Mouse (Mus musculus) stomach, embryonic 15.5 days (tissue): Measurements from ENCODE around the gene Paqr7. TPM values are rescaled to one million over a fixed set of nuclear protein-coding genes. Genes with fewer than 3 reads are reported as not detected.

Experiments
- ATAC-seq: fragments of 200-750 bp; cut with Nextera tagmentation; 2 replicates; pipeline ENCODE4 v1.8.0; 2017; ENCODE audit warnings: low read depth, moderate number of reproducible peaks, moderate TSS enrichment; ENCODE audit not compliant: insufficient read depth, low FRiP score
- H3K27ac ChIP-seq: fragments of 300-500 bp; sonication (generic); 2 replicates; pipeline ENCODE4 v1.5.1; 2015; ENCODE audit warnings: mild to moderate bottlenecking, inconsistent platforms
- H3K27me3 ChIP-seq: fragments of 300-500 bp; sonication (generic); replicated peaks from 2 replicates; pipeline ENCODE4 v1.6.1; 2015; ENCODE audit warnings: inconsistent platforms
- H3K36me3 ChIP-seq: fragments of 300-500 bp; sonication (generic); 2 replicates; pipeline ENCODE4 v1.6.1; 2015; ENCODE audit warnings: inconsistent platforms
- H3K4me1 ChIP-seq: fragments of 300-500 bp; sonication (generic); 2 replicates; pipeline ENCODE4 v1.6.1; 2015; ENCODE audit warnings: inconsistent platforms
- H3K4me2 ChIP-seq: fragments of 300-500 bp; sonication (generic); 2 replicates; pipeline ENCODE4 v1.6.1; 2015; ENCODE audit warnings: mild to moderate bottlenecking, inconsistent platforms
- H3K4me3 ChIP-seq: fragments of 300-500 bp; sonication (generic); replicated peaks from 2 replicates; pipeline ENCODE4 v1.5.1; 2015; ENCODE audit warnings: inconsistent platforms
- H3K9ac ChIP-seq: fragments of 300-500 bp; sonication (generic); 2 replicates; pipeline ENCODE4 v1.6.1; 2015; ENCODE audit warnings: inconsistent platforms
- H3K9me3 ChIP-seq: fragments of 300-500 bp; sonication (generic); 2 replicates; pipeline ENCODE4 v1.6.1; 2016; ENCODE audit warnings: inconsistent platforms
- WGBS: fragments of 180-500 bp; shearing (Covaris S2); methylation state at CpG from one replicate; pipeline ENCODE4 v1.1.7; 2015; 5-methylcytosine and 5-hydroxymethylcytosine counted together
- polyA plus RNA-seq: library from polyadenylated mRNA; unstranded; fragments of >200 nt; fragmentation: Nextera tagmentation; extraction: Ambion mirVana; gene quantifications from 2 replicates; pipeline ENCODE4 v1.2.1, GENCODE M21; 2015

Paqr7 gene
- polyA plus RNA-seq, 1 experiment from 2014 or later: 6.7 TPM

- peaks cover 49% of the 10 kb centered on the region for H3K36me3 ChIP-seq
- WGBS: 70% methylated on average over 5 of the region's 5 CpGs
These were observed 29.3 kb downstream of the Paqr7 start for GRCm38 (mm10) chr4:134525806-134526205.

GRCm38 (mm10) chr4:134526220-134526619, 29.7 kb downstream of the Paqr7 start:
- H3K4me3 ChIP-seq: no peak overlapping the region
- H3K4me1 ChIP-seq: no peaks in the 10 kb centered on the region
- H3K27me3 ChIP-seq: no peaks in the 10 kb centered on the region
- H3K9me3 ChIP-seq: no peaks in the 10 kb centered on the region
- peaks cover 51% of the 10 kb centered on the region for H3K36me3 ChIP-seq
- H3K27ac ChIP-seq: no peak overlapping the region
- no peak for ATAC-seq
- no peak overlapping the region for H3K4me2 ChIP-seq
- no peak overlapping the region for H3K9ac ChIP-seq
- 73% methylated on average over 5 of the region's 5 CpGs for WGBS

More at GRCm38 (mm10) chr4:134525806-134526205, 29.3 kb downstream of the Paqr7 start:
- ATAC-seq: no peak
- H3K9ac ChIP-seq: no peak overlapping the region
- no peak overlapping the region for H3K4me3 ChIP-seq
- H3K4me1 ChIP-seq: no peaks in the 10 kb centered on the region
- H3K9me3 ChIP-seq: no peaks in the 10 kb centered on the region
- H3K4me2 ChIP-seq: no peak overlapping the region
- no peaks in the 10 kb centered on the region for H3K27me3 ChIP-seq
- no peak overlapping the region for H3K27ac ChIP-seq

- H3K27ac ChIP-seq: no peak overlapping the region
- no peaks in the 10 kb centered on the region for H3K9me3 ChIP-seq
- H3K36me3 ChIP-seq: peaks cover 23% of the 10 kb centered on the region
- 72% methylated on average over 4 of the region's 4 CpGs for WGBS
- H3K4me2 ChIP-seq: no peak overlapping the region
- no peak for ATAC-seq
- H3K9ac ChIP-seq: no peak overlapping the region
- no peaks in the 10 kb centered on the region for H3K27me3 ChIP-seq
- peaks cover 17% of the 10 kb centered on the region for H3K4me1 ChIP-seq
- no peak overlapping the region for H3K4me3 ChIP-seq
These were observed 36.4 kb downstream of the Paqr7 start for GRCm38 (mm10) chr4:134532928-134533327.

- Histone ChIP-seq H3K9me3 (no peaks in the 10 kb centered on the region), H3K4me1 (peaks cover 17% of the 10 kb centered on the region), H3K36me3 (peaks cover 22% of the 10 kb centered on the region), H3K4me2 (peak overlapping the region; percentile 92), H3K27ac (no peak overlapping the region), H3K27me3 (no peaks in the 10 kb centered on the region), H3K9ac (no peak overlapping the region), H3K4me3 (0 out of 2 replicates have a peak overlapping the region, but pooled peaks have one; percentile 99)
- 81% methylated on average over 4 of the region's 4 CpGs for WGBS
- no peak for ATAC-seq
These were observed 36.9 kb downstream of the Paqr7 start for GRCm38 (mm10) chr4:134533421-134533820.

- WGBS: under 1% methylated on average over 57 of the region's 57 CpGs
- 0 out of 2 replicates have a peak, but pooled peaks have one; percentile 18 for ATAC-seq
These were observed 37.8 kb downstream of the Paqr7 start for GRCm38 (mm10) chr4:134534124-134534886.

GRCm38 (mm10) chr4:134534932-134535786, 38.7 kb downstream of the Paqr7 start, which contains the start of gene Mtfr1l:
Gene Mtfr1l, minus strand, starts transcription at chr4:134535387.
- H3K4me1 ChIP-seq: peaks cover 17% of the 10 kb centered on the region
- WGBS: under 1% methylated on average over 71 of the region's 71 CpGs
- ATAC-seq: peak; percentile 98
- peak within 1 kb of the TSS; percentile 92 for H3K4me2 ChIP-seq
- H3K9ac ChIP-seq: peak within 1 kb of the TSS; percentile 89
- H3K4me3 ChIP-seq: peak within 1 kb of the TSS; percentile 99
- peak within 1 kb of the TSS; percentile 82 for H3K27ac ChIP-seq
- H3K9me3 ChIP-seq: no peaks in the 10 kb centered on the region
- peaks cover 22% of the 10 kb centered on the region for H3K36me3 ChIP-seq
- no peaks in the 10 kb centered on the region for H3K27me3 ChIP-seq

More at GRCm38 (mm10) chr4:134534124-134534886, 37.8 kb downstream of the Paqr7 start:
- peak overlapping the region; percentile 99 for H3K4me3 ChIP-seq
- peaks cover 22% of the 10 kb centered on the region for H3K36me3 ChIP-seq
- H3K9me3 ChIP-seq: no peaks in the 10 kb centered on the region
- peaks cover 17% of the 10 kb centered on the region for H3K4me1 ChIP-seq
- peak overlapping the region; percentile 92 for H3K4me2 ChIP-seq
- H3K27ac ChIP-seq: peak overlapping the region; percentile 80
- H3K9ac ChIP-seq: peak overlapping the region; percentile 89
- no peaks in the 10 kb centered on the region for H3K27me3 ChIP-seq

GRCm38 (mm10) chr4:134535787-134536151, 39.3 kb downstream of the Paqr7 start:
- Histone ChIP-seq H3K4me3 (peak overlapping the region; percentile 99), H3K36me3 (peaks cover 16% of the 10 kb centered on the region), H3K27ac (peak overlapping the region; percentile 82), H3K9ac (peak overlapping the region; percentile 12; the same call in 1 of the 2 replicates), H3K9me3 (no peaks in the 10 kb centered on the region), H3K4me2 (peak overlapping the region; percentile 92), H3K27me3 (no peaks in the 10 kb centered on the region), H3K4me1 (peaks cover 17% of the 10 kb centered on the region)
- WGBS: 4% methylated on average over 8 of the region's 8 CpGs
- peak; percentile 19; the same call in 1 of the 2 replicates for ATAC-seq

- Histone ChIP-seq H3K9ac (no peak overlapping the region), H3K27ac (no peak overlapping the region), H3K4me2 (no peak overlapping the region), H3K9me3 (no peaks in the 10 kb centered on the region), H3K27me3 (no peaks in the 10 kb centered on the region), H3K36me3 (peaks cover 28% of the 10 kb centered on the region), H3K4me1 (peaks cover 6% of the 10 kb centered on the region), H3K4me3 (no peak overlapping the region)
- 85% methylated on average over 10 of the region's 10 CpGs for WGBS
- no peak for ATAC-seq
These were observed 42.6 kb downstream of the Paqr7 start for GRCm38 (mm10) chr4:134538997-134539580.

- Histone ChIP-seq H3K27ac (no peak overlapping the region), H3K4me1 (peaks cover 8% of the 10 kb centered on the region), H3K36me3 (peaks cover 45% of the 10 kb centered on the region), H3K9me3 (no peaks in the 10 kb centered on the region), H3K9ac (no peak overlapping the region), H3K27me3 (no peaks in the 10 kb centered on the region), H3K4me2 (no peak overlapping the region), H3K4me3 (no peak overlapping the region)
- 85% methylated on average over 9 of the region's 9 CpGs for WGBS
- ATAC-seq: no peak
These were observed 46.2 kb downstream of the Paqr7 start for GRCm38 (mm10) chr4:134542726-134543125.

GRCm38 (mm10) chr4:134543261-134543660, 46.8 kb downstream of the Paqr7 start:
- peaks cover 47% of the 10 kb centered on the region for H3K36me3 ChIP-seq
- WGBS: 4% methylated on average over 5 of the region's 5 CpGs

More at GRCm38 (mm10) chr4:134543261-134543660, 46.8 kb downstream of the Paqr7 start:
- no peaks in the 10 kb centered on the region for H3K9me3 ChIP-seq
- no peak overlapping the region for H3K4me3 ChIP-seq
- ATAC-seq: peak; percentile 51; the same call in 1 of the 2 replicates
- H3K27me3 ChIP-seq: no peaks in the 10 kb centered on the region
- H3K4me1 ChIP-seq: peaks cover 9% of the 10 kb centered on the region
- no peak overlapping the region for H3K4me2 ChIP-seq
- no peak overlapping the region for H3K27ac ChIP-seq
- H3K9ac ChIP-seq: no peak overlapping the region
